Mouse (Mus musculus) activated CD4-positive, CD25-positive, alpha-beta regulatory T cell, adult 4 months (primary cell): Measurements from ENCODE around the gene Camta1. TPM values are rescaled to one million over a fixed set of nuclear protein-coding genes. Genes with fewer than 3 reads are reported as not detected.

ENCODE experiments used
- ATAC-seq: one replicate; pipeline ENCODE4 v1.8.0; 2017
- polyA plus RNA-seq, 2 experiments: library from polyadenylated mRNA; unstranded; fragments of 100-300 nt; shearing (Covaris generic); gene quantifications; one replicate each; pipeline ENCODE4 v1.2.1; 2017

Gene Camta1
- polyA plus RNA-seq, 2 experiments from 2014 or later: 45.5 to 49.5 TPM

DNA sequence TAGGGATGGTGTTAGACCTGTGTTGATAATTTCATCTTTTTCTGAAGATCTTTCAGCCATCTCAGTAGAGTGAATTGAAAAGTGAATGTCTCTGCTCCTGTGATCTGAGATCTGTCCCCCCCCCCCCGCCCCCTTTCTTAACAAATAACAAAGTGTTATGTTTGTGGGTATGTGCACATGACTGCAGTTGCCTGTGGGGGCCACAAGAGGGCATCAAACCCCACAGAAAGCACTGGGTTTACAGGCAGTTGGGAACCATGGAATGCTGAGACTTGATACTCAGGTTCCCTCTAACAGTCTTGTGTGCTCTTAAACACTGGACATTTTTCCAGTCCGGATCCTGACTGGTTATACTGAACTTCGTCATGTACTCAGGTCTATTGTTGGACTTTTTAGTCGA lies 350.6 kb downstream of the Camta1 start:
- no peak for ATAC-seq

DNA sequence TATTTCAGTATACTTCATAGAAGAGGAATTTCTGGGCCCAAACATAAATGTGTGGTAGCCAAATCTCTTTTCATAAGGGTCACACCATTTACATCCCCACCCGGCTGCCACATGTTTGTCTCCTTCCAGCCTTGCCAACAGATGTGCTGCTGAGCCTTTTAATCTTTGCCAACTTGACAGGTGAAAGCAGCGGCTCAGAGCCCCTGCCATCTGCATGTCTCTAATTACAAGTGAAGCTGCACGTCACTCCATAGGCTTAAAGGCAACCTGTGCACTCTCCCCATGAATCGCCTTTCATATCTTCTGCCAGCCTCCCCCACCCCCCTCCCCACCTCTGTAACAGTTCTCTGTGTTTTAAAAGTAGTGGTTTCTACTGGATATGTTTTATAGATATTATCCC lies 351.3 kb downstream of the Camta1 start:
- ATAC-seq: no peak

DNA sequence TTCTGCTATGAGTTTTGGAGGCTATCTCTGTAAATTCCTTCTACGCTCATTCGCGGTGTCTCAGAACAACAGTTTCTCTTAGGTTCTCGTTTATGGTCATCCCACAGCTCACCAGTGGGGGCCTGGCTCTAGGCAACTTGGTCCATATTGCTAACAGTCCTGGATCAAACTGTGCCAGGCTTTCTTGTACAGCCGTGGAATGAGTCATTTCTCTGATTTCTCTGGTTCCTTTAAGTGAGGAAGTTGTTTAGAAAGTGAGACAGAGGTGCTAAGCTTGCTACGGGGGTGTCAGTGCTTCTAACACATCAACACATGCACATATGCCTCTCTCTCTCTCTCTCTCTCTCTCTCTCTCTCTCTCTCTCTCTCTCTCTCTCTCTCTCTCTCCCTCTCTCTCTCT lies 355.0 kb downstream of the Camta1 start:
- no peak for ATAC-seq

DNA sequence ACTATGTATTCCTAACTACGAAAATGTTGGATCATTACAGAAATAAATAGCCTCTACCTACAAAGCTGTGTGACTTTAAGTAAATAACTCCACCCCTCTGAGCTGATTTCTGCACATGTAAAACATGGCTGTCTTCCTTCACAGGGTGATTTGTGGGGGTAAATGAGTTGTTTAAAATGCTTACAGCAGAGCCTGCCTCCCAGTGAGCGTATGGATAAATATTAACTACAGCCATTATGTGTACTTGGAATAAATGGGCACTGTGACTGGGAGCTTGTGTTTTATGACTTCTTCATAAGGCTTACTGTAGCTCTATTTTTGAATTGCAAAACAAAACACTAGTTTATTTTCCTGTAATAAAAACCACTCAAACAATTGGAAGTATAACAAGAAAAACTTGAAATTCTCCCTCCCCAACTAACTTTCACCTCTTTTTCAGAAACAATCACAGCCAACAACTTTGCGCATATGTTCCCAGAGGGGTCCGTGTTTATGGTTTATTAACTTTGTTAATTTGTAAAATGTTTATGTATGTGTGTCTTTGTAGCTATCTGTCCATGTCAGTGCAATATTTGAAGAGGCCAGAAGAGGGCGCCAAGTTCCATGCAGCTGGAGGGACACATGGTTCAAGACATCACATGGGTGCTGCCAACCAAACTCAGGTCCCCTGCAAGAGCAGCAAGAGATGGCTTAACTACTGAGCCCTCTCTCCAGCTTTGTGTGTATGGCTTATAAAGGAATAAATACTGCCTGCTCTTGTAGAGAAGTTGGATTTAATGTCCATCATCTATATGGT lies 363.0 kb downstream of the Camta1 start:
- ATAC-seq: no peak

DNA sequence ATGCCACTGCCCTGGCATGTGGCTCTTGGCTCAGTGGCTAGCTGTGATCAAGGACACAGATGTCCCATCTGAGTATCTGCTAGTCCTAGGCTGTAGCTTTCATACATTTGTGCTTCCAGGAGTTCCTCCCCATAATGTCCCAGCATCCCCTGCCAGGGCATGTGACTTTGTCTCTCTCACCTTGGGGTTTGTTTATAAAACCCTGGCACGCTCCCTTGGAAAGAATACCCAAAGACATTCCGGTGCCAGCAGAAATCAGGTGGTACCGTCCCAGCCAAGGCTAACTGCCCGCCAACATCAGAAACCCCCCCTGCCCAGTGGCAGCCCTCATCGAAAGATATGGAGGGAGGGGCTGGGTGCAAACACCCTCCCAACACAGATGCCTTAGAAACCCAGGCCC lies 365.1 kb downstream of the Camta1 start:
- ATAC-seq: no peak

DNA sequence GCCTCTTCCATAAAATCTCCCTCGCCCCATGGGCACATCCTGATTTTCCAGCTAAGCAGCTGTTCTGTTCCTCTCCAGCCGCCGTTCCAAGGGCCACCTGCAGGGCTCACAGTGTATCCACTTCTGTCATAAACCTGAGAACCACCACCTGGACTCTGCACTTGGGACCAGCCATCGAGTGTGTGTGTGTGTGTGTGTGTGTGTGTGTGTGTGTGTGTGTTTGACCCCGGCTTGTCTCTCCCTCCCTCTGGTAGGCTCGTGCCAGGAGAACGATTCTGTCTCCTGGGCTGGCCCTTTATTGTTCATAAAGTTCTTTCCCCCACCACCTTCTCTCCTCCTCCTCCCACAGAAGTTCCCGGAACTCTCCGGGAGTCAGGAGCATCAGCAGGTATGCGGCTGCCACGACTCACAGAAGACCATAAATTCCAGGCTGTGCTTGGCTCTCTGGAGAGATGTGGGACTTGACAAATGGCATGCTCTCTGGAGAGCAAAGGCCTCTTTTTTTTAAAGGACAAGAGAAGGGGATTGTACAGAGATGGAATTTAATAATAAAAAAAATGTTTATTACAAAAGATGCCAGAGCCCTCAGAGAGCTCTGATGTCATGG lies 366.3 kb downstream of the Camta1 start:
- no peak for ATAC-seq

DNA sequence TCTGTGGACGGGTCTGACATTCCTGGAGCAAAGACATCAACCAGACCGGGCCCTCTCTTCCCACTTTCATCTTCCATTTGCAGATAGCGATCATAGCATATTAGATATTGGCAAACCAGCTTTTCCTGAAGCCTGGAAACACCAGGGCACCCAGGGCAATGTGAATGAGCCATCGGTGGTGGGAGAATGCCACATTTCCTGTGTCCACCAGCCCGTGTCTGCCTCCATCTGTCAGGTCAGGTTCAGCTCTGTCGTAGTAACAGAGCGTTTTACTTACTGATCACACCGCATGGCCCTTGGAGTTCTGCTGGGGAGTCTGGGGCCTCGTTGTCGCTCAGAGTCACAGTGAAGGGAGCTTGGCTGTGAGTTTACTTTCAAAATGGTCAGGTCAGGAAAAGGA lies 368.9 kb downstream of the Camta1 start:
- ATAC-seq: no peak

DNA sequence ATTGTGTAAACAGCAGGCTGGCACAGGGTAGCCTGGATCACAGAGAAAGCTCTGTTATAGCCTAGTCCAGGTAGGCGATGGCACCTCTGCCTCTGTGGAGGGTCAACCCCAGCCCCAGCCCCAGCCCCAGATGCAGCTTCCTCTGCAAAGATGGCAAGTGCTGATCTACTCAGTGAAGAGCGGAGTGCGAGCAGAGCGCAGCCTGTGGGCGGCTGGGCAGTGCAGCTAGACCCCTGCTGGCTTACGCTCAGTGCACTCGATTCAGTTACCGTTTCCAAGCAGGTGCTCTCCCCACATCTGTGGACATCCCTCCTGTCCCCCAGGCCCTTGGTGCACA lies 377.7 kb downstream of the Camta1 start:
- ATAC-seq: no peak

DNA sequence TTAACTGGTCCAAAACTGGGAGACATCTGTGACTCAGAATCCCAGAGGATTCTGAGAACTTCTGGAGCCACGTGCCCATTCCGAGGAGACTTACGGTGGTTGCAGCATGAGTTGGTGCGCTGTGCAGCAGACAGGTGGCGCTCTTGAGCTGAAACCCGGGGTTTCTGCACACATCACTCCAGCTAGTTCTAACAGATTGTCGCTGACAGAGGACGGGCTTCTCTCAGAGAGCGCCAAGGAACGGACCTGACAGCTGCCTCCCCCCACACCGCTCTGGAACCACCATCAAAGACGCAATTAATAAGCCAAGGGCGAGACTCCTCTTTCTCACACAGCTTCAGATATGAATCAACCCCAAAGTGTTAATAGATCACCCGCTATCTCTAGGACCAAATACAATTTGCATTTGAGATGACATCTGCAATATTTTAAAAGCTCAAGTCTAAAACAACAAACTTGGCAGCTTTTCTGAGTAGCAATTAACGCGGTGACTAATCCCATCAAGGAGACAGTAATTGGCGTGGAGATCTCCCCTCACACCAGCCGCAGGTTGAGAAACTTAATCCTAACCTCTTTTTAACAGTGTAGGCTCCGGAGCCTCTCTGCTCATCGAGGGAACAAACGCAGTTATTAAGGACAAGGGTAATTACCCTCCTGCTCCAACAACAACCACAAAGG lies 378.2 kb downstream of the Camta1 start:
- ATAC-seq: no peak

DNA sequence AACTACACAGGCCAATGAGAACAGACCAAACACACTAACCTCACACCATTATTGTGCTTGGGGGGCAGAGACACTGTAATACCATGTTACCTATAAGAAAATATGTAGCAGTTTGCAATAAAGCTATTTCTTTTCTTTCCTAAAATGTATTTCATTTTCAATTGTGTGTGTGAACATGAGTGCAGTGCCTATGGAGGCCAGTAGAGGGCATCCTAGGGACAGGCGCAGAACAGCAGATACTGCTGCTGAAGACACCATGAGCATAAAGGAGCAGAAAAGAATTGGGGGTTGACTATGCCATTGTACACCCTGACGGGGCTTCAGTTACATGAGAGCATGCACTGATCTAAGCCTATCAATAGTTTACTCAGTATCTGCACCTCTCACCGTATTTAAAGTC lies 380.7 kb downstream of the Camta1 start:
- ATAC-seq: no peak

DNA sequence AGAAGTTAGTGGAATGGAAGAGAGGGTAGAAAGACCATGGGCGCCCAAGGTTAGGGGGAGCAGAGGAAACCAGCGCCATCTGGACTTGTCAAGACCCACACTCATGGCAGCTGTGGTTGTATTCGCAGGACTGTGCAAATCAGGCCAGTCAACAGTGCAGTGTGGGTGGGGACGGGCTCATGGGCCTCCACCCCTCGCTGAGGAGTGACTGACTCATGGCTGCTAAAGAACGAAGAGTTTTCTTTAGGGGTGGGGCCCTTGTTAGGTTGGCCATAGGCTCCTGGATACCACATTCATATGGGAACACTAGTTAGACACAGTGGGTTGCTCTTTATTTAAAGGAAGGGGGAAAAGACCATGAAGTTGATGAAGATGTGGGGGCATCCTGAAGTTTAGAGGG lies 383.7 kb downstream of the Camta1 start:
- ATAC-seq: no peak

DNA sequence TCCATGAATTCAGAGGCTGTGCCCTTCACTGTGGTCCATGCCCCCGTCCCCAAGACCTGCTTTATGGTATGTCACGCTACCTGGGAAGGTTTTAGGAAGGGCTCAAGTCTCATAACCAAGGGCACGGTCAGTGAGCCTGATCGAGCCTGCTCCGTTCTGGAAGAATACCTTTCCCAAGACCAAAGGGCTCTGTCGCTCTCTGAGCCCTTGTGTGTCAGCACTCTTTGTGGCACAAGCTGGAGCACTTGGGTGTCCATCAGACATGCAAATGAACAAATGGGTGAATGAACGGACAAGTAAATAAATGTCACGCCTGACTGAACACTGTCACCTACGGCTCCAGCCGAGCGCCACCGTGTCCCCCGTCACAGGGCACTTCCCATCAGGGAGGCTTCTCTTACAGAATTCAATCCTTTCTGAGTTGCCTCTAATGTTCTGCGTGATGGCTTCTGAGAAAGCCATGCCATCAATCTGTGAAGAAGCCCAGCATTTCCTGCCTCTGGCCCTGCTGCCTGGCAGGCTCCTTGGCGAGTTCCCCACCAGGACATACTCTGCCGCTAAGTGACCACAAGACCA lies 386.7 kb downstream of the Camta1 start:
- no peak for ATAC-seq

DNA sequence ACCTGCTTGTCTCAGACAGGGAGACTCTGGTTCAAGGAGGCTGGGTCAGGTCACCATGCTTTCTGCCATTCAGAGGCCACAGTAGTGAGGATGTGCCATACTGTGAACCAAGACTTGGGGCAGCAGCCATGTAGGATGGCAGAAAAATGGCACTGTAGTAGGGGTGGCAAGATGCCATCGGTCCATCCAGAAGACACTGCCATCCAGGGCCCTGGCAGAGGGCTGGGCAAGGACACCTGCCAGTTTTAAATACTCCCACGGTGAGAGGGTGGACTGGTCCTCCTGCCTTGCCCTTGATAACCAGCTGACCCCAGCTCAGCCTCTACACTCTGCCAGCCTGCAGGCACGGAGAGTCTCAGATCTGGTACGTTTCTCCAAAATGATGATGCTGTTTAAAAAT lies 389.8 kb downstream of the Camta1 start:
- ATAC-seq: no peak

DNA sequence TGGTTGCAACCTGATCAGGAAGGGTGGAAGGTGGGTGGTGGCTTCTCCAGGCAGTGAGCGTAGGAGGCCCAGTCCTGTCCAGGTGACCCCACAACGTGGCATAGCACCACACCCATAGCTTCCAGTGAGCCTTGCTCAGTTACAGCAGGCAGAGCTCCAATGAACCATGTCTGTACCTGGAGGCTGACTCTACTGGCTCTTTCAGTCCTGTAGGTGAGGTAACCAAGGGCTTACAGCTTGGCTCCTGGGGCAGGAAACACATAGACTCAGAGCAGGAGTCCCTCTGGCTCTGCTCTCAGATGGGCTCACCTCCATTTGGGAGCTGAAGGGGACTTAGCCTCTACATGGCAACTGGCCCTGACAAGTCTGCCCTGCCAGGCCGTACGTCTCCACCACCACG lies 393.3 kb downstream of the Camta1 start:
- no peak for ATAC-seq

DNA sequence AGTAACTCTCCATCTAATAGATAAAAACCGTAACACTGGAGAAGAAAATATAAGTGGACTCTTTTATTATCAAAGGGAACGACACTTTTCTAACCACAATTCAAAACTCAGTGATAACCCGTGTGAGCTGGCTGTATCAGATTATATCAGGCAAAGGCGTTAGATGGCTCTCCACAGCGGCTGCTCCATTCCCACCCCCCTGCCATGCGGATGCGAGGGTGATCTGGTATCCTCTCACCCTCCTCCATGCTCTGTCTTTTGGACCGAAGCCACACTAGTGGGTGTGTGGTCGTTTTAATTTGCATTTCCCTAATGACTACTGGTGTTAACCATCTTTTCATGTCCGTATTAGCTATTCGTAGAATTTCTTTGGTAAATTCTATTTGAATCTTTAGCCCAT lies 403.0 kb downstream of the Camta1 start:
- no peak for ATAC-seq

DNA sequence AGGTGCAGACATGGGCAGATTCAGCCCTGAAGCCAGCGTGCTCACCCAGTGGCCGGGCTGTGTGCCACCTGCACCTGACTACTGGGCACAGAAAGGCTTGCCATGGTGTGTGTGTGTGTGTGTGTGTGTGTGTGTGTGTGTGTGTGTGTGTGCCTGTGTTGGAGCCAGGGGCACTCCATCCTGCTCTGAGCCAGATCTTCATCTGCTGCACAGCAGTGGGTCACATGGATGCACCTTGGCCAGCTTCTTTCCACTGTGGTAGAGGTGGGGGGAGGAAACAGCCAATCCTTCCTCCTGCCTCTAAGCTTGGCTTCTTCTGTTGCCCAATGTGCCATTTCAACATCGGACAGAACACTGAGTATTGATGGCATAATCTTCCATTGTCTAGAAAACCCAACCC lies 407.1 kb downstream of the Camta1 start:
- ATAC-seq: no peak

DNA sequence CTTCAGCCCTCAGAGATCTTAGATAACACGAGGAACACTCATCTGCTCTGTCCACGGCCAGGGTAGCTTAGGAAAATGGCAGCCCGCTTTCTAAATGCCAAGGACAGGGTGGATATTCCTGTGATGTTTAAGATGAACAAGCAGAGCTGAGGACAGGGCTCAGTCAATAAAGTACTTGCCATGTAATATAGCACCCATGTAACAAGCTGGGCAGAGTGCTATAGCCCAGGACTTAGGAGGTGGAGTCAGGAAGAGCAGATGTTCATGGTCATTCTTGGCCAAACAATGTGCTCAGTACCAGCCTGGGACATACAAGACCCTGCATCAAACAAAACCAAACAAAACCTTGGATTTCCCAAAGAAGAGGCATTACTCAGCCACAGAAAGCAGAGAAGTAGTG lies 407.6 kb downstream of the Camta1 start:
- no peak for ATAC-seq

DNA sequence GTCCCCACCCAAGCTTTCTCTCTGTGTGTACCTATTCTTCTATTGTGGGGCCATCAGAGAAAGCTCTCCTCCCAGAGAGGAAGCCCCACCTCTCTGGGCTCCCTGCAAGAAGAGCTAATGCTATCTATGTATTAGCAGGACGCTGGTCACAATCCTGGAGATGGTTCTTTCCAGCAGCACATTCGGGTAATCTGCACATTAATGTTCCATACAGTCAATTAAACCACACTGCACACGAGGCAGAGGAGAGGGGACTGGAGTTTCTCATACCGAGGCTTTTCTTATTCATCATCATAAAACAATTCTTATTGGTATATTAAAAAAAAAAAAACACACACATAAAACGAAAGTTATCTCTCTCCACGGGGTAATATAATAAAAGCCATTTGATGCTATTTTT lies 409.8 kb downstream of the Camta1 start:
- ATAC-seq: no peak

DNA sequence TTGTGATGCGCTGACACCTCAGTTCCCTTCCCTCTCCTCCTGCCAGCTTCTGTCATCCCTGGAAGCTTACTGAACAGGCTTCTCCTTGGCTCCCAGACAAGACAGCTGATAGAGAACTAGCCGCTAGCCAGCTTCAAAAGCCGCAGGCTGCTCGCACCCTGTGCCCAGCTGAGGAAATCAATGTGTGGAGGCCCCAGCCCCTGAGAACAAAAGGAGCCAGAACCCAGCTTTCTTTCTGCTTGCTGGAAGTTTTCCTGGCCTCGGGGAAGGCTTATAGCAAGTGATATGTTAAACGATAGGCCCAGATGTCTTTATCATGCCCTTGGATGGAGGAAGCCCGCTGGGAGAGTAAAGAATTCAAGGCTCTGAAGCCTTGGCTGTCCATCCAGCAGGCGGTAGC lies 411.7 kb downstream of the Camta1 start:
- ATAC-seq: no peak

DNA sequence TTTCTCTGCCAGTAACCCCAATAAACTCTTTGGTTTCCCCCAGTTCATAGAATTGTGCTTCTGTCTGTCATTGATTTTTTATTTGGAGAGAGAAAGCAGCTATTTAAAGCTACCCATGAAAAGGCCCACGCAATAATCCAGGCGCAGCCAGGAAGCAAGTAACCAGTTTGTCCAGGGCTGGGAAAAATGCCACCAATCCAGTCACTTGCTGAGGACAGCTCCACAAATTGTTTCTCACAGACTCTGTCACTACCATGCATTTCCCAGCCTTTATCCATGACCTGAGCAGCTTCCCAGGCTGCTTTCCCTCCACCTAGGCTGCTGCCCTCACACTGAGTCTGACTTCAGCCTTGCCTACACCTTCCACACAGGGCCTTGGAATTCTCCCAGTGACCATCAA lies 413.3 kb downstream of the Camta1 start:
- ATAC-seq: no peak

DNA sequence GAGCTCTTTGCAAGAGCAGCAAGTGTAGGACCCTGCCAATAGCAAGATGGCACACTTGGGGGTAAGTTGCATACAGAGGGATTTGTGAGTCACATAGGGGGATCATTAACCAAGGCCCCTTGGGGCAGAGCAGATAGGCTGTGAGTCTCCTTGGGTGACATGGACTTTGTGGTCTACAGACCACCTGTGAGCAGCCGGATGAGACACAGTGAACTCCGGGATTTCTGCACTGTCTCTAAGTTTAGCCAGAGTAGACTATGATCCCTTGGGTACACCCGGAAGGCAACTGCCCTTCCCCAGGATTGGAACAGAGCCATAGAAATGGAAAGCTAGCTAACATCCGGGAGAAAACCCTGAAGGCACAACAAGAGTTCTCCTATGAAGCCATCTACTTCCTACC lies 417.0 kb downstream of the Camta1 start:
- ATAC-seq: no peak

DNA sequence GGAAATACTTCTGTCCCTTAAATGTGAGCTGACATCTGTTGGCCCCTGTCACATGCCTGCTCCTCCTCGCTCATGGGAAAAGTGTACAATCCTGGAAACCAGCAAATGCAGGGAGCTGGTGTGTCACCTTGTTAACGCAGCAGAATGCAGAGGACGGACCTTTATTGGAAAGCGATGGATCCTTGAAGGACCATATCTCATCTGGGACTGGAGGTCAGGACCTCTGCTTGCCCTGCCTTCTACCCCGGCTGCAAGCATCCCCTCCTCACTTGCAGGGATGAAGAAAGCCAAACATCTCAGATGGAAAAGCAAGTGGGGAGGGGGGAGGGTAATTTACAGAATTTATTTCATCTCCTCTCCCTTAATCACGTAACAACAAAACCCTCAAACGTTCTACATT lies 423.1 kb downstream of the Camta1 start:
- no peak for ATAC-seq

DNA sequence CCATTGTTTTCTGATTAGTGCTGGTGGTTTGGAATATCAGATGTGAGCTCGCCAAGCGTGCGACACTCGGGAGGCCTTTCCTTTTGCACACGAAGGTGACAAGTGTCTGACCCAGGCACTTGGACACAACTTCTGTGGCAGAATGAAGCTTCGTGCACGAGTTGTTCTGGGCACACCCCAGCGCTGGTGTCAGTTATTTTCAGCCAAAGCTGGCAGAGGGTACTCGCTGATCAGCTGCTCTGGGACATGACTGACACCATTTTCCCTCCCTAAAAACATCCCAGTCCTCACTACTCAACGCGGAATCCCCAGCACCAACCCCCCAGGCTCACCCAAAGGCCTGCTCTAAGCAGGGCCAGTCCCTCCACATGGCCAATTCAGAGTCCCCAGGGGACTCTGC lies 423.8 kb downstream of the Camta1 start:
- no peak for ATAC-seq

DNA sequence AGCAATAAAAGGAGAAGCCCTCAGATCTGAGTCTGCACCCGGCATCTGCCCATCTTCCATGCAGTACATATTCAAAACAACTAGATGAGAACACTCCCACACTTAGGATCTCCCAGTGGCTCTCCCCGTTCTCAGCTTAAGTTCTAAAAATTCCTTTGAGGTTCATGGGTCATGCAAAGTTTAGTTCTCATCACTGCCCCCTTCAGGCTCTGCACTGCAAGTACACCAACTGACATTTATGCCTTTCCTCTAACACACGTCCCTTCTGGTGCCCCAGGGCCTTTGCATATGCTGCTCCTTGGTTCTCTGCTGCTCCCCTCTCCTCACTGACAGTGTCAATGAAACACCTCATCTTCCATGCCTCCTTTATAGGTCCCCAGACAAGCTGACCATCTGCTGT lies 436.5 kb downstream of the Camta1 start:
- no peak for ATAC-seq
